Mouse (Mus musculus): ENCODE data around the gene Dlgap4. TPM values are rescaled to one million over a fixed set of nuclear protein-coding genes. Genes with fewer than 3 reads are reported as not detected.

Dlgap4 gene
- polyA plus RNA-seq, 2 experiments: 94.1 to 100 TPM

DNA sequence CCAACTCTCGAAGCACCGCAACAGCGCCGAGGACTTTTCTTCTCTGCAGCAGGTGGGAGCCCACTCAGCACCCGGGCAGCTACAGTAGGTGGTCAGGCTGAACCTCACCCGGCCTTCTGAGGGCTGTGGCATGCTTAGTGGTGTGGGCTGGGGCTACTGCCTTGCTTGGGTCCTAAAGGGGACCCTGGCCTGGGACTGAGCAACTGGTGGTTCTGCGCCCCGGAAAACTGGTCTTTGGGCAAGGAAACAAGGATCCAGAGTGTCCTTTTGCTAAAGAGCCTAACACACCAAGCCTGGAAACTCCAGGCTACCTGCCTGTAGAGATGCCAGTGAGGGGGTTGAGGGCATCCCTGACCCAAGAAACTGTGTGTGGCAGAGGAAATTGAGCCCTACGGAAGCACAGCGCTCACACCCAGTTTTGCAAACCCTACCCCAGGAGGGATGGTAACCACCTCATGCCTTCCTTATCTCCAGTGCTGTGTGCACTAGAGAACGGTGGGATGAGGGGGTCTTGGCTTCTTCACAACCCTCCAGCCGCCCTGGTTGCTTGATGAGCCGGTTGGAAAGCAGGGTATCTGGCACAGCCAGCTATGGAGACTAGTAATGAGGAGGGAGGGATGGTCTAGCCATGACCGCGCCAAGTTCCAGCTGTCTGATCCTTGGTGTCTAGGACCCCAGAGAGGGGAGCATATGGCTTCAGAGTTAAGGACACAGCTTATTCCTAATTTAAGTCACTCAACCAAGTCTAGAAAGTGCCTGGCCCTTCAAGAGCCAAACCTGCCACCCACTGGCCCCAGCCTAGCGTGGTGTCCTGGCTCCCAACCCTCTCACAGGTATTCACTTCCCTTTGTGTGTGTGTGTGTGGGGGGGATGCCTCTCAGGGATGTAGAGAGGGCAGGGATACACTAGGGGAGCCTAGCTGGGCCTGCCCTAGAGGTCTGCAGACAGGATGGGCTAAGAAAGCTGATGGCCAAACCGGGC lies 162.2 kb downstream of the Dlgap4 start:
- Histone ChIP-seq H3K4me3 (replicated peaks; ENCODE audit: low read length) (peak overlapping the region; percentile 43), H3K4me1 (ENCODE audit: control insufficient read depth, insufficient read depth, low read length) (peaks cover 20% of the 10 kb centered on the region), H3K4me2 (replicated peaks; ENCODE audit: low read depth, low read length, severe bottlenecking) (peak overlapping the region; percentile 69), H3K9me3 (ENCODE audit: control insufficient read depth, low read length) (no peaks in the 10 kb centered on the region), H3K27me3 (ENCODE audit: control insufficient read depth, insufficient read depth, low read length) (no peaks in the 10 kb centered on the region), H3K27ac (replicated peaks; ENCODE audit: low read depth, low read length) (peak overlapping the region; percentile 38), H3K36me3 (ENCODE audit: control insufficient read depth, insufficient read depth, low read length) (no peaks in the 10 kb centered on the region), H3K9ac (ENCODE audit: low read depth, low read length, severe bottlenecking) (peak overlapping the region; percentile 63)
- WGBS: 35% methylated on average over 17 of the region's 17 CpGs
- ATAC-seq (ENCODE audit: low FRiP score, low read depth) (no peak), DNase-seq (ENCODE audit: low spot score) (no peak)
- 0 out of 2 replicates have a peak, but pooled peaks have one; percentile 35 for TF ChIP-seq POLR2A (IDR thresholded peaks at IDR 0.05; ENCODE audit: borderline replicate concordance, extremely low read depth, insufficient read depth, insufficient read length)

DNA sequence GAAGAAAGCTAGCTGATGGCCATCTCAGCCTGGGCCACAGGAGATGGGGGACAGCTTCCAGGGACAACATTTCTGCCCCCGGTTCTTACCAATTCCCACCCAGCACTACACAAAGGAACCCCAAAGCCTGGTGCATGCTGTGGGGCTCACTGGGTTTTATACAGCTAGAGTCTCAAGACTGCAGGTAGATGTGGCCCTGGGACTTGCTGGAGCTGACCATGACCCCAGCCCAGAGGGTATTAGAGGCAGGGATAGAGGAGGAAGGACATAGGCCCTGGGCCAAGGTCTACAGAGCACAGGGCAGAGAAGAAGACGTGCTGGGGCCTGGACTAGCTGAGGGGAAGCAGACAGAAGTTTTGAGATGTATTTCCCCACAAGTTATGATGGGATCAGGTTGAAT lies 163.4 kb downstream of the Dlgap4 start:
- H3K4me3 ChIP-seq (replicated peaks; ENCODE audit: low read length): no peak overlapping the region
- no peaks in the 10 kb centered on the region for H3K27me3 ChIP-seq (ENCODE audit: control insufficient read depth, insufficient read depth, low read length)
- peaks cover 20% of the 10 kb centered on the region for H3K4me1 ChIP-seq (ENCODE audit: control insufficient read depth, insufficient read depth, low read length)
- H3K9ac ChIP-seq (ENCODE audit: low read depth, low read length, severe bottlenecking): no peak overlapping the region
- DNase-seq (ENCODE audit: low spot score): no peak
- H3K9me3 ChIP-seq (ENCODE audit: control insufficient read depth, low read length): no peaks in the 10 kb centered on the region
- no peak overlapping the region; the same call in 1 of the 2 replicates for H3K27ac ChIP-seq (replicated peaks; ENCODE audit: low read depth, low read length)
- TF ChIP-seq POLR2A (IDR thresholded peaks at IDR 0.05; ENCODE audit: borderline replicate concordance, extremely low read depth, insufficient read depth, insufficient read length): no peak
- no peak overlapping the region for H3K4me2 ChIP-seq (replicated peaks; ENCODE audit: low read depth, low read length, severe bottlenecking)
- WGBS: 85% methylated on average over 2 of the region's 2 CpGs
- no peak for ATAC-seq (ENCODE audit: low FRiP score, low read depth)
- H3K36me3 ChIP-seq (ENCODE audit: control insufficient read depth, insufficient read depth, low read length): no peaks in the 10 kb centered on the region

DNA sequence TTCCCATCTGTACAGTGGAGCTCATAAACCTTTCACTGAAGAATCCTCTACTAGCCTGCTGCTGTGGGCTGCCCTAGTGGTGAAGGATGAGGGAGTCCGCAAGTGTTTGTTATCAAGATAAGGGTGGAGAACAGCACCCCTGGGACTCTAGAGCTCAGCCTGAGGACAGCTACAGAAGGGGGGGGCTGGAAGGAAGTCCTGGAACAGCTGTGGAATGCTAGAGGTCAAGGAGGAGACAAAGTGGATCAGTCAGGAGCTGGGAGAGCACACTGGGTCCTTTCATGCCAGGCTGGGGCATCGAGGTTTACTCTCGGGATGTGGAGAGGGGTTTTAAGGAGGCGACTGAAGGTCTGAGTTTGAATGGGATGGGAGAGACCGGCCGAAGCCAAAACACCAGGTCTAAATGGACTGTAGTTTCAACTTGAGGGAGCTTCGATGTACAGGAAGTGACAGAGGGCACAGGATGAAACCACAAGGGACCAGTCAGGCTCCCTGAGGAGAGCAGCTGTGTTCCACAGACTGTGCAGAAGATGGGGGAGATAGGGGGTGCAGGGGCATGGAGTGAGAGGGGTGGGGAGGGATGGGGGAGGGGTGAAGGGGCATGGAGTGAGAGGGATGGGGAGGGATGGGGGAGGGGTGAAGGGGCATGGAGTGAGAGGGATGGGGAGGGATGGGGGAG lies 164.0 kb downstream of the Dlgap4 start:
- no peaks in the 10 kb centered on the region for H3K9me3 ChIP-seq (ENCODE audit: control insufficient read depth, low read length)
- H3K36me3 ChIP-seq (ENCODE audit: control insufficient read depth, insufficient read depth, low read length): no peaks in the 10 kb centered on the region
- H3K9ac ChIP-seq (ENCODE audit: low read depth, low read length, severe bottlenecking): no peak overlapping the region
- DNase-seq (ENCODE audit: low spot score) (no peak), ATAC-seq (ENCODE audit: low FRiP score, low read depth) (no peak)
- no peaks in the 10 kb centered on the region for H3K27me3 ChIP-seq (ENCODE audit: control insufficient read depth, insufficient read depth, low read length)
- peaks cover 20% of the 10 kb centered on the region for H3K4me1 ChIP-seq (ENCODE audit: control insufficient read depth, insufficient read depth, low read length)
- TF ChIP-seq POLR2A (IDR thresholded peaks at IDR 0.05; ENCODE audit: borderline replicate concordance, extremely low read depth, insufficient read depth, insufficient read length): no peak
- no peak overlapping the region; the same call in 1 of the 2 replicates for H3K27ac ChIP-seq (replicated peaks; ENCODE audit: low read depth, low read length)
- no peak overlapping the region for H3K4me3 ChIP-seq (replicated peaks; ENCODE audit: low read length)
- 0 out of 2 replicates have a peak overlapping the region, but pooled peaks have one; percentile 4 for H3K4me2 ChIP-seq (replicated peaks; ENCODE audit: low read depth, low read length, severe bottlenecking)
- WGBS: 69% methylated on average over 7 of the region's 7 CpGs

DNA sequence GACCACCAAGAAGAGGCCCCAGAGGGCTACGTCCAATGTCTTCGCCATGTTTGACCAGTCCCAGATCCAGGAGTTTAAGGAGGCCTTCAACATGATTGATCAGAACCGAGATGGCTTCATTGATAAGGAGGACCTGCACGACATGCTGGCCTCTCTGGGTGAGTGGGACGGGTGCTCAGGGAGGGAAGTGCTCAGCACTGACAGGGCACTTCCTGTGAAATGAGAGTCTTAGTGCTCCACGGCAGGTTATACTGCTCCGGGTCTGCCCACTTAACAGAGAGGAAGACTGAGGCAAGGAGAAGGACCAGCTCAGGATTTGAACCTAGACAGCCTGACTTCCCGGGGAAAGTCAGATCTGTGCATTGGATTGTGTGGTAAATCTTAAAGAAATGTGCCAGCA lies 165.1 kb downstream of the Dlgap4 start:
- no peak for DNase-seq (ENCODE audit: low spot score)
- no peak for TF ChIP-seq POLR2A (IDR thresholded peaks at IDR 0.05; ENCODE audit: borderline replicate concordance, extremely low read depth, insufficient read depth, insufficient read length)

DNA sequence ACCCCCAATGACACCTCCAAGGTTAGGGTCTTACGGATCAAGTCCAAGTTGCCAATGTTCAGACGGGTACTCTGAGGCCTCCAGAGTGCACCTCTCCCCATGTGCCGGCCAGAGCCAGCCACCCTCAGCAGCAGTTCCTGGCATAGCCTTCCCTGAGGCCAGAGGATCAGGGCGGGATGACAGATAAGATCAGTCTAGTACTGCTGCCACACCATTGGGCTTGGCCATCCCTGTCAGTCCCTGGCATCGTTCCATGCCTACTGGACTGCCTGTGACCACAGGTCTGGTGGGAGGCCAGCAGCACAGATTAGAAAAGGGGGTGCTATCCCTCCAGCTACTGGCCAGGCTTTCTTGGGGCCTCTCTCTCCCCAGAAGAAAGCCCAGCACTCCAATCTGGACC lies 165.5 kb downstream of the Dlgap4 start:
- Histone ChIP-seq H3K4me1 (ENCODE audit: control insufficient read depth, insufficient read depth, low read length) (peaks cover 19% of the 10 kb centered on the region), H3K4me3 (replicated peaks; ENCODE audit: low read length) (no peak overlapping the region), H3K9me3 (ENCODE audit: control insufficient read depth, low read length) (no peaks in the 10 kb centered on the region), H3K4me2 (replicated peaks; ENCODE audit: low read depth, low read length, severe bottlenecking) (no peak overlapping the region), H3K9ac (ENCODE audit: low read depth, low read length, severe bottlenecking) (no peak overlapping the region), H3K27me3 (ENCODE audit: control insufficient read depth, insufficient read depth, low read length) (no peaks in the 10 kb centered on the region), H3K27ac (replicated peaks; ENCODE audit: low read depth, low read length) (no peak overlapping the region), H3K36me3 (ENCODE audit: control insufficient read depth, insufficient read depth, low read length) (no peaks in the 10 kb centered on the region)
- TF ChIP-seq POLR2A (IDR thresholded peaks at IDR 0.05; ENCODE audit: borderline replicate concordance, extremely low read depth, insufficient read depth, insufficient read length): no peak
- no peak for DNase-seq (ENCODE audit: low spot score)
- ATAC-seq (ENCODE audit: low FRiP score, low read depth): no peak
- 69% methylated on average over 5 of the region's 5 CpGs for WGBS

More for the DNA sequence above, 165.1 kb downstream of the Dlgap4 start:
- Histone ChIP-seq H3K4me3 (replicated peaks; ENCODE audit: low read length) (no peak overlapping the region), H3K4me1 (ENCODE audit: control insufficient read depth, insufficient read depth, low read length) (peaks cover 20% of the 10 kb centered on the region), H3K9me3 (ENCODE audit: control insufficient read depth, low read length) (no peaks in the 10 kb centered on the region), H3K27ac (replicated peaks; ENCODE audit: low read depth, low read length) (no peak overlapping the region), H3K4me2 (replicated peaks; ENCODE audit: low read depth, low read length, severe bottlenecking) (no peak overlapping the region), H3K9ac (ENCODE audit: low read depth, low read length, severe bottlenecking) (no peak overlapping the region), H3K27me3 (ENCODE audit: control insufficient read depth, insufficient read depth, low read length) (no peaks in the 10 kb centered on the region), H3K36me3 (ENCODE audit: control insufficient read depth, insufficient read depth, low read length) (no peaks in the 10 kb centered on the region)
- 80% methylated on average over 8 of the region's 8 CpGs for WGBS
- no peak for ATAC-seq (ENCODE audit: low FRiP score, low read depth)

Data from limb, embryonic 14.5 days (tissue).